Mouse (Mus musculus) ES-E14 (cell line): ENCODE measurements around the gene F2.

Experiments
- CHD2 ChIP-seq: IDR thresholded peaks from 2 replicates; pipeline ENCODE4 v1.6.1; 2014; ENCODE audit warnings: mild to moderate bottlenecking, low read depth, low read length, inconsistent platforms
- HCFC1 ChIP-seq: IDR thresholded peaks from 2 replicates; pipeline ENCODE4 v1.6.1; 2012; ENCODE audit warnings: low read length, inconsistent platforms, borderline replicate concordance; ENCODE audit not compliant: insufficient read depth
- MAFK ChIP-seq: IDR thresholded peaks from 2 replicates; pipeline ENCODE4 v1.6.1; 2014; ENCODE audit warnings: mild to moderate bottlenecking, low read depth, low read length, inconsistent platforms; ENCODE audit not compliant: insufficient read depth

DNA sequence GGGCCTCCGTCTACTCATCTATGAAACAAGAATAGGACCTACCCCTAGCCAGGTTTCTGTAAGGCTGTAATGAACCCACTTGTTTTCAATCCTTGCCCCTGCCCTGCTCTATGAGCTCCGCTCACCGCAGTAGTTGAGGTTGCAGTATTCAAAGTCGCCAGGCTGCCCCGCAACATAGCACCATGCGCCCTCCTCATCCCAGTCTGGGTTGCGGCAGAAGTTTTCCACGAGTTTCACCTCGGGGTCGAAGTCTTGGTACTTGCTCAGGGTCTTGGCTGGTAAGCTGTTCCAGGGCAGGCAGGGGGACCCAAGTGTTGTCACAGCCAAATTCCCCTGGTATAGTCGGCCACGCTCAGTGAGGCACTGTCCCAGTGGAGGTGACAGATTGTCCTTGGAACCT lies 5.8 kb downstream of the F2 start:
- TF ChIP-seq HCFC1: no peak; the same call in 1 of the 2 replicates
- TF ChIP-seq CHD2: no peak
- no peak for TF ChIP-seq MAFK
